Mouse (Mus musculus) adrenal gland, postnatal 4 days (tissue): ENCODE measurements around the gene Srp54a. TPM values are rescaled to one million over a fixed set of nuclear protein-coding genes. Genes with fewer than 3 reads are reported as not detected.
"Not testable (repeated sequence)": the region's sequence is repeated elsewhere in the genome, so short reads cannot be mapped to it uniquely, and the experiment has no call there.

Experiments used
- DNase-seq, 2 experiments: peaks; one replicate each; pipeline ENCODE4 v3.0.0; 2021 to 2022; ENCODE audit warnings: low spot score in 2 of 2, mixed read lengths in 2 of 2
- total RNA-seq, 2 experiments: library from RNA; stranded (reverse); gene quantifications; 2 replicates each; pipeline ENCODE4 v1.2.3; 2021

Srp54a gene
- total RNA-seq, 2 experiments from 2014 or later: 123 to 131 TPM

DNA sequence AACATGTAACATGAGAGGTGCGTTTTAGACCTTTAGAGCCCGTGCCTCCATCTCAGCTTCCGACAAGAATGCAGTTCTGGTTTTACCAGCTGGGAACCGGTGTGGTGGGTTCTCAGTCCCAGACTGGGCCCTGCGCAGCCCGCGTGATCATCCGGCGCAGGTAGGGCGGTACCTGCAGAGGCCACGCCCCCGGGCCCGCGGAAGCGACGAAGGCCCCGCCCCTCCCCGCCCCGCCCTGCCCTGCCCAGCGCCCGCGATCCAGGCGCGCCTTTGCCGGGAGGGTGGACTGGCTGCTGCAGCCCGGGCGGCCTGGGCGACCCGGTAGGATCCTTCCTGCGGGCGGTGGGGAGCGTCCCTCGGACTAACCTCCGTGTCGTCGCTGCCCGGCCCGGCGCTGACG lies 44.2 kb downstream of the Srp54a start, which contains the start of gene Fam177a:
Fam177a (plus strand) TSS at position 228 of the 400 bp plus-strand sequence.
- DNase-seq: not testable (repeated sequence)

GRCm38 (mm10) chr12:55124731-55125130 lies 44.7 kb downstream of the Srp54a start:
- DNase-seq: not testable (repeated sequence)

GRCm38 (mm10) chr12:55135540-55135939 lies 55.5 kb downstream of the Srp54a start:
- DNase-seq: not testable (repeated sequence)

DNA sequence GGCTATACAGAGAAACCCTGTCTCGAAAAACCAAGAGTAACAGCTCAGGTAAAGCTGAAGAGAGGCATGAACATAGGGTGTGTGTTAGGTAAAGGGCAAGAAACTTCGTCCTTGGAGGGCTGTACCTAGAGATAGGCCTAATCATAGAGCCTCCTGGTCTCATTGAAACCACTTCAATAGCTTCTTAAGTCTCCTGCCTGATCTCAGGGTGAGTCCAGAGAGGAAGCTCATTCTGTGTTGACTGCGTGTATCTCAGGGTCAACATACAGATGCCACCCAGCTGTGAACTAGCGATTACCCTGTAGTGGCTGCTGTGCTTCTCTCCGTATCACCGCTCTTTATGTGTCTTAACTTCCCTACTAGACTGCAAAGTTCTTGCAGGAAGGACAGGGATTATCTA lies 57.8 kb downstream of the Srp54a start:
- not testable (repeated sequence) for DNase-seq

DNA sequence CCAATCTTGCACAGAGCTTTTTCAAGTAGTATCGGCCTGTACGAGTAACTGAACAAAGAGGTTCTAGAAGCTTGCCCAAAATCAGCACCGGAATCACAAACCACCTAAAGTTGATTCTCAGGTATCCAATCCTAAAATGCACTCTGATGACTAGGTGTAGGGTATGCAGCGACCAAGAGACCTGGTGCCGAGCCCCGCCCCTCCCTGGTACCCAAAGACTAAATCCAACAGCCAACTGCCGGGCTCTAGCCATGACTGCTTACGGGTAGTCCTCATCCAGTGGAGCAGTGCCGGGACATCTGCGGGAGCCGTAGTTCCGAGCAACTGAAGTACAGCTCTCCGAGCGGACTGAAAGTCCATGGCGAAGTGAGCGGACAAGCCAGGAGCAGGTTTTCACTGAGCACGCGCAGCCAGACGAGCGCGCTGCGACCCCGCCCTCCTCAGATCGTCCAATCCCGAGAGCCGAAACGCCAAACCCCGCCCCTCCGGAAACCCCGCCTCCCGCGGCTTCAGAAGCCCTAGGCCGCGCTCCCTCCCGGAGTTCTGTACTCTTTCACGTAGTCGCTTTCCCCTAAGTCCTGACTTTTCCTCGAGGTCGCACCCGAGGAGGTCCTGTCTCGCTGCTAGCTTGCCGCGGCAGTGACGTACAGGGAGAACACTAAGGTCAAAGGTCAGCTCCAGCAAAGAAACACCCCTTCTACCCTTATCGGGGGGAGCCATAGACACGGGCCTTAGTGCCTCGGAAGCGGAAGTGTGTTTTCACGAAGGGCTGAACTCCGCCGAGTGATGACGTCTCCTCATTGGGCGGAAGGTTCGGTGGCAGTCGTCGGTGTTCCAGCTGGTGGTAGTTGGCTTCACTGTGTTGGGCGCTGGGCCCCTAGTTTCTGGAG lies 74.7 kb downstream of the Srp54a start, which contains the start of gene Srp54b:
Srp54b (plus strand) TSS at position 546 of the 890 bp plus-strand sequence.
- DNase-seq: not testable (repeated sequence)

GRCm38 (mm10) chr12:55155449-55155783 lies 75.4 kb downstream of the Srp54a start:
- DNase-seq: not testable (repeated sequence)

Other genes with a start within 250 kb of the Srp54a start
- gene Cfl2, start 217.4 kb upstream of the Srp54a start, total RNA-seq: 100 to 1,000 TPM; 172 to 180 TPM
- not detected for gene Gm20403, start 93.7 kb upstream of the Srp54a start, total RNA-seq
- gene Baz1a, start 65.9 kb upstream of the Srp54a start, total RNA-seq: 10 to 100 TPM; 16.4 to 21.4 TPM
- gene 2700097O09Rik, start 152 bp upstream of the Srp54a start, total RNA-seq: 10 to 100 TPM; 13.2 to 13.6 TPM
- 1 to 10 TPM in 1 of 2 experiments, not detected in 1; 1.1 TPM for gene Fam177a, start 44.2 kb downstream of the Srp54a start, total RNA-seq
- gene Srp54b, start 74.8 kb downstream of the Srp54a start, total RNA-seq: 10 to 100 TPM; 76.2 to 79.0 TPM
- 10 to 100 TPM; 10.8 to 13.3 TPM for gene 1700047I17Rik2, start 119.3 kb downstream of the Srp54a start, total RNA-seq
- 10 to 100 TPM; 42.1 to 44.7 TPM for gene Srp54c, start 149.9 kb downstream of the Srp54a start, total RNA-seq
- 10 to 100 TPM; 19.9 to 21.8 TPM for gene 1110008L16Rik, start 219.3 kb downstream of the Srp54a start, total RNA-seq
- 10 to 100 TPM; 16.6 to 17.6 TPM for gene Ppp2r3c, start 222.7 kb downstream of the Srp54a start, total RNA-seq